Mouse (Mus musculus): Measurements from ENCODE around the gene Usb1. TPM values are rescaled to one million over a fixed set of nuclear protein-coding genes. Genes with fewer than 3 reads are reported as not detected.

The Usb1 gene
- polyA plus RNA-seq, 1 experiment from 2014 or later, result 36.1 TPM

DNA sequence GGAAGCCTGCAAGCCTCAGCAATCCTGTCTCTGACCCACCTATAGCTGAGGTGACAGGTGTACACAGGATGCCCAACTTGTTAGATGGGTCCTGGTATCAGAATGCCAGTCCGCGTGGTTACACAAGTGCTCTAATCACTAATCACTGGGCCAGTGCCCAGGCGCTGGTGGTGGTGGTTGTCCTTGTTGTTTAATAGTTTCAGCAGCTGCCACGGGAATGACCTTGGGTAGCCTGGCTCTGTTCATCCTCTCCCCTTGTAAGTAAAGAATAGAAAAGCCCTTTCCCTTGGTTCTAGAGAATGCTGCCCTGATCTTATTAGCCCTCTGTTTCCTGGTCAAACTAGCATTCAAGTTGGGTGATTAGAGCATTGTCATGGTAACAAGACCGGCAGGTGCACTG is 9.6 kb downstream of the Usb1 start:
- no peak for ATAC-seq (ENCODE audit: insufficient read depth, low FRiP score, low read depth)

GRCm38 (mm10) chr8:95344668-95345067 is 12.6 kb downstream of the Usb1 start:
- no peaks in the 10 kb centered on the region for H3K27me3 ChIP-seq (replicated peaks)
- WGBS, result 80% methylated on average over 6 of the region's 6 CpGs

More for the DNA sequence above, 9.6 kb downstream of the Usb1 start:
- Histone ChIP-seq H3K4me3 (replicated peaks) (no peak overlapping the region), H3K9ac (no peak overlapping the region), H3K27me3 (replicated peaks) (no peaks in the 10 kb centered on the region), H3K4me1 (peaks cover under 1% of the 10 kb centered on the region; the same call in 1 of the 2 replicates), H3K4me2 (no peak overlapping the region), H3K27ac (no peak overlapping the region), H3K36me3 (peaks cover 9% of the 10 kb centered on the region), H3K9me3 (no peaks in the 10 kb centered on the region)
- WGBS, result 68% methylated on average over 5 of the region's 5 CpGs

DNA sequence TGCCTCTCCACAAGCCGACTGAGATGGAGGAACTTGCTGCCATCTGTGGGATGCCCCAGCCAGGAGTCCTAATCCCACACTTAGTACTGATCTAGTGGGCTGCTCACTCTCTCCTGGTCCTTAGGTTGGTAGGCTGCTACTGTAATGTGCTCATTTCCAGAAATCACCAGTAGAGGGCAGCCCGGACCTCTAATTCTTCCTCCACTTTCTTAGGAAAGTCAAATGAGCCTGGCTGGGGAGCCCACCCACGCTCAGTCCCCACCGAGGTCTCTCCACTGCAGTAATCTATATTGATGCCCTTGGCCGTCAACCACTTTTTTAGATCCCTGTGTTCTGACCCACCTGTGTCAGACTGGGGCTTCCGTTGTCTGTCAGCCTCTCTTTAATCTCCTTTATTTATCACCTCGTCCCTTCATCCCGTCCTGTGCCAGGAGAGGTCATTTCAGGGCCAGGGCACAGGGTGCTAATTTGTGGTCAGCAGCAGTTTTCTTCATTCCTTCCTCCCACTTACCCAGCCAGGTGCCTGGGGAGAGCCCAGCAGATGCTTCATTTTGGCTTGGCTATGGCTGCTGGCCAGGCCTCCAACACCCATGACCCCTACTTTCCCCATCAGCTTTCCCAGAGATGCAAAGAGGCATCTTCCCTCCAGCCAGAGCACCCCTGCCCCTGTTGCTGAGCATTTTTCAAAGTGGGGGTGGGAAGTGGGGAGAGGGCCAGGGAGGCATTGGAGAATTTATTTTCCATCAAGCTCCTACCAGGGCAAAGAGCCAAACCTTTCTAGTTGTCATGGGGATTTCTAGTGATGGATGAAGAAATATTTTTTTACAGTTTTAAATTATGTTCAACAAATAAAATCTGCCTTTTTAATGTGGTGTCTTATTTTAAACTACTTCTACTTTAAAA is 14.8 kb downstream of the Usb1 start:
- peaks cover 5% of the 10 kb centered on the region for H3K36me3 ChIP-seq
- H3K4me1 ChIP-seq, result peaks cover 26% of the 10 kb centered on the region; the same call in 1 of the 2 replicates
- no peak for ATAC-seq (ENCODE audit: insufficient read depth, low FRiP score, low read depth)
- no peaks in the 10 kb centered on the region for H3K9me3 ChIP-seq
- no peak overlapping the region for H3K4me3 ChIP-seq (replicated peaks)
- 26% methylated on average over 8 of the region's 8 CpGs for WGBS
- no peak overlapping the region for H3K9ac ChIP-seq
- H3K4me2 ChIP-seq, result no peak overlapping the region
- H3K27ac ChIP-seq, result no peak overlapping the region
- H3K27me3 ChIP-seq (replicated peaks), result no peaks in the 10 kb centered on the region

More at GRCm38 (mm10) chr8:95344668-95345067, 12.6 kb downstream of the Usb1 start:
- no peak overlapping the region for H3K4me2 ChIP-seq
- H3K27ac ChIP-seq, result no peak overlapping the region
- no peaks in the 10 kb centered on the region for H3K9me3 ChIP-seq
- H3K4me1 ChIP-seq, result peaks cover 16% of the 10 kb centered on the region; the same call in 1 of the 2 replicates
- H3K36me3 ChIP-seq, result peaks cover 5% of the 10 kb centered on the region
- H3K9ac ChIP-seq, result no peak overlapping the region
- H3K4me3 ChIP-seq (replicated peaks), result no peak overlapping the region
- no peak for ATAC-seq (ENCODE audit: insufficient read depth, low FRiP score, low read depth)

DNA sequence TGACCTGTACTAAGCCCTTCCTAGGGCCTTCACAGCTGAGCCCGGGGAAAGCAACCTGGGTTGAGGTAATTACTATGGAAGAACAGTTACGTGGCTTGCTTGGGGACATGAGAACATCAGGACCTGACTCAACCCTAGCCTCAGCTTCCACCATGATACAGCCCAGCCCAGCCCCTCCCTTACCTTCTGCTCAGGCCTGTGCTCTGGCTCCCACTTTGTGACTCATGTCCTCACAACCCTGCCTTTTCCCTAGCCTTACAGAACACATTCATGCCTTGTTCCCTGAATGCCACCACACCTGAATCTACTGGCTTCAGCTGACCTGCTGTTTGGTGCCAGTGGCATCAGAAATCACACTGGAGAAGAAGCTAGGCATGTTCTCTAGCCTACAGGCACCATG is 16.3 kb downstream of the Usb1 start:
- Histone ChIP-seq H3K36me3 (peaks cover 5% of the 10 kb centered on the region), H3K9me3 (no peaks in the 10 kb centered on the region), H3K4me1 (peaks cover 32% of the 10 kb centered on the region; the same call in 1 of the 2 replicates), H3K27me3 (replicated peaks) (no peaks in the 10 kb centered on the region), H3K4me2 (no peak overlapping the region), H3K4me3 (replicated peaks) (no peak overlapping the region), H3K27ac (peak overlapping the region; percentile 69), H3K9ac (no peak overlapping the region)
- no peak for ATAC-seq (ENCODE audit: insufficient read depth, low FRiP score, low read depth)
- WGBS, result 86% methylated on average over 2 of the region's 2 CpGs

- no peak for ATAC-seq (ENCODE audit: insufficient read depth, low FRiP score, low read depth)
- 46% methylated on average over 19 of the region's 19 CpGs for WGBS
Measured at GRCm38 (mm10) chr8:95348811-95349630, 16.9 kb downstream of the Usb1 start.

GRCm38 (mm10) chr8:95351461-95351860 is 19.4 kb downstream of the Usb1 start:
- Histone ChIP-seq H3K4me1 (peaks cover 38% of the 10 kb centered on the region), H3K9ac (no peak overlapping the region), H3K9me3 (no peaks in the 10 kb centered on the region), H3K27ac (peak overlapping the region; percentile 86), H3K4me2 (peak overlapping the region; percentile 88), H3K4me3 (replicated peaks) (peak overlapping the region; percentile 77), H3K27me3 (replicated peaks) (no peaks in the 10 kb centered on the region), H3K36me3 (no peaks in the 10 kb centered on the region)
- peak; percentile 32; the same call in 1 of the 2 replicates for ATAC-seq (ENCODE audit: insufficient read depth, low FRiP score, low read depth)
- WGBS, result 3% methylated on average over 15 of the region's 15 CpGs

More at GRCm38 (mm10) chr8:95348811-95349630, 16.9 kb downstream of the Usb1 start:
- Histone ChIP-seq H3K27me3 (replicated peaks) (no peaks in the 10 kb centered on the region), H3K9ac (no peak overlapping the region), H3K27ac (peak overlapping the region; percentile 69), H3K4me3 (replicated peaks) (no peak overlapping the region), H3K4me2 (no peak overlapping the region), H3K4me1 (peaks cover 38% of the 10 kb centered on the region; the same call in 1 of the 2 replicates), H3K9me3 (no peaks in the 10 kb centered on the region), H3K36me3 (peaks cover 3% of the 10 kb centered on the region)

DNA sequence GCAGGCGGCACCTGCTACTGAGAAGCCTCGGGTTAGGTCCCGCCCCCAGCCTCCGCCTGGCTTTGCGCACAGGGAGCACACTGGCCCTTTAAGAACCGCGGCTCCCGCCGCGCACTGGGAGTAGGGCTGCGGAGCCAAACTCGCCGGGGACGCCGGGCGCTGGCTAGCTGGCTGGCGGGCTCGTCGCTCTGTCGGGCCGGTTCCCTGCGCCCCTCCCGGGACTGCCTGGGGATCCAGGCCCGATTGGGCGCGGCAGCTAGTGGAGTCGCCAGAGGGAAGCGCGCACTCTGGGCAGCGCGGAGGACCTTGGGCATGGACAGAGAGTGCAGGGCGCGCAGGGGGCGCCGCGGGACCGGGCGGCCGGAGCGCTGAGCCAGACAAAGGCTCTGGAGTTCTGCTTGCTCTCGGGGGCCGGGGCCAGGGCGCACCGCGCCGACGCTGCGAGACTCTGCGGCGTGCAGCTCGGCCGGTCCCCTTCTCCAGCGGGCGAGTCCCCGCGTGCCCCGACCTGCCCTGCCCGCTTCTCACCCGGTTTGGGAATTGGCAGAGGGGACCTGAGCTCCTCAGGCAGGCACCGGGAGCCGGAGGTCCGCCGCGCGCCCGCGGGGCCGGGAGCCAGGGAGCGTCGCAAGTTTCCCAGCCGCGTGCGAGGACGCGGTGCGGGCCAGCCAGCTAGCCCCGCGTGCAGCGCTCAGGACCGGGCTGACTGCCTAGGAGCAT is 20.2 kb downstream of the Usb1 start, which contains the start of gene Mmp15:
Mmp15 (plus strand) TSS at position 118 of the 720 bp plus-strand sequence.
- peak; percentile 80 for ATAC-seq (ENCODE audit: insufficient read depth, low FRiP score, low read depth)
- no peaks in the 10 kb centered on the region for H3K36me3 ChIP-seq
- no peaks in the 10 kb centered on the region for H3K27me3 ChIP-seq (replicated peaks)
- H3K9ac ChIP-seq, result peak within 1 kb of the TSS; percentile 81
- peak within 1 kb of the TSS; percentile 77 for H3K4me3 ChIP-seq (replicated peaks)
- under 1% methylated on average over 80 of the region's 80 CpGs for WGBS
- peaks cover 34% of the 10 kb centered on the region for H3K4me1 ChIP-seq
- H3K9me3 ChIP-seq, result no peaks in the 10 kb centered on the region
- H3K4me2 ChIP-seq, result peak within 1 kb of the TSS; percentile 88
- peak within 1 kb of the TSS; percentile 86 for H3K27ac ChIP-seq

GRCm38 (mm10) chr8:95352871-95353866 is 21.1 kb downstream of the Usb1 start:
- 4% methylated on average over 62 of the region's 62 CpGs for WGBS
- H3K9me3 ChIP-seq, result no peaks in the 10 kb centered on the region
- H3K4me1 ChIP-seq, result peaks cover 34% of the 10 kb centered on the region
- H3K36me3 ChIP-seq, result no peaks in the 10 kb centered on the region
- peak overlapping the region; percentile 81 for H3K9ac ChIP-seq
- peak overlapping the region; percentile 86 for H3K27ac ChIP-seq
- H3K4me3 ChIP-seq (replicated peaks), result peak overlapping the region; percentile 77
- H3K4me2 ChIP-seq, result peak overlapping the region; percentile 88
- H3K27me3 ChIP-seq (replicated peaks), result no peaks in the 10 kb centered on the region
- ATAC-seq (ENCODE audit: insufficient read depth, low FRiP score, low read depth), result peak; percentile 36

- Histone ChIP-seq H3K4me3 (replicated peaks) (no peak overlapping the region; the same call in 1 of the 2 replicates), H3K4me1 (peaks cover 32% of the 10 kb centered on the region), H3K36me3 (no peaks in the 10 kb centered on the region), H3K9me3 (no peaks in the 10 kb centered on the region), H3K27me3 (replicated peaks) (no peaks in the 10 kb centered on the region), H3K9ac (no peak overlapping the region), H3K27ac (no peak overlapping the region), H3K4me2 (peak overlapping the region; percentile 88)
- WGBS, result 91% methylated on average over 2 of the region's 2 CpGs
- ATAC-seq (ENCODE audit: insufficient read depth, low FRiP score, low read depth), result no peak
Measured at GRCm38 (mm10) chr8:95354606-95355005, 22.5 kb downstream of the Usb1 start.

DNA sequence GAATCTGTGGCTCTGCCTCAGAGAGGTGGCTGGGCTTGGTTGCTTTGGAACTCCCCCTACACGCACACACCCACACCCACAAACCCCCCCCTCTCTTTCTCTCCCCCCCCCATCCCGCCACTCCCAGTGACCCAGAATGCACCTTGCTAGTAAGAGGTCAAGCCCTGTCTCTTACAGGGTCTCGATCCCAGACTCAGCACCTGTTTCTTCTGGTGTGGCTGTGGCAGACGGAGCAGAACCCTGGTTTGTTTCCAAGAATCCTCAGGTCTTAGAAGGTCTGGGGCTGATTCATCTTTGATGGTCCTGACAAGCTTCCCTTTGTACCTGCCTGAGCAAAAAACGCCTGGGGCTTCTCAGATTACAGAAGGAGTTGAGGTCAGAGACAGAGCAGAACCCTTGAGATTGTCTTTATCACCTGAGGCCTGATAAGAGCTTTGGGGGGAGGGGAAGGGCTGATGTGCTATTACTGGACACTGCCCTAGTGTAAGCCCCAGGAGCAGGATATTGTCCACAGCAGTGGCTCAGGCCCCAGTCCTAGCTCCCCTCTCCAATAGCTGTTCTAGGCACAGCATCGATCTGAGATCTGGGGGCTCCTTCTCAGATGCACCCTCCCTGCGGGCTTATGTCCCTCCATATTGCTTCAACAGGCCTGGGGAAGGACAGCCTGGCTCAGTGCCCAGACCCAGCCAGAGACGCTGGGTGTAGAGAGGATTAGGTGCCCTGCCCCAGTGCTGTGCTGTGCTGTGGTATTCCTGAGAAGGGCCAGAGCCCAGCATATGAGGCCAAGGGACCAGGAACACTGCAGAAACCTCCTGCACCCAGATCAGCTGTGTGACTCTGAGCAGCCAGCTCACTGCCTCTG is 26.7 kb downstream of the Usb1 start:
- peak; percentile 67 for ATAC-seq (ENCODE audit: insufficient read depth, low FRiP score, low read depth)
- Histone ChIP-seq H3K27me3 (replicated peaks) (no peaks in the 10 kb centered on the region), H3K9ac (no peak overlapping the region), H3K36me3 (no peaks in the 10 kb centered on the region), H3K4me3 (replicated peaks) (no peak overlapping the region), H3K4me1 (peaks cover 30% of the 10 kb centered on the region), H3K9me3 (no peaks in the 10 kb centered on the region), H3K4me2 (peak overlapping the region; percentile 11; the same call in 1 of the 2 replicates), H3K27ac (peak overlapping the region; percentile 78)
- WGBS, result 25% methylated on average over 8 of the region's 8 CpGs

All from stomach, embryonic 15.5 days (tissue).